Comparison of ENCODE assay signal across 8 mouse cellular contexts in the genomic region with DNA sequence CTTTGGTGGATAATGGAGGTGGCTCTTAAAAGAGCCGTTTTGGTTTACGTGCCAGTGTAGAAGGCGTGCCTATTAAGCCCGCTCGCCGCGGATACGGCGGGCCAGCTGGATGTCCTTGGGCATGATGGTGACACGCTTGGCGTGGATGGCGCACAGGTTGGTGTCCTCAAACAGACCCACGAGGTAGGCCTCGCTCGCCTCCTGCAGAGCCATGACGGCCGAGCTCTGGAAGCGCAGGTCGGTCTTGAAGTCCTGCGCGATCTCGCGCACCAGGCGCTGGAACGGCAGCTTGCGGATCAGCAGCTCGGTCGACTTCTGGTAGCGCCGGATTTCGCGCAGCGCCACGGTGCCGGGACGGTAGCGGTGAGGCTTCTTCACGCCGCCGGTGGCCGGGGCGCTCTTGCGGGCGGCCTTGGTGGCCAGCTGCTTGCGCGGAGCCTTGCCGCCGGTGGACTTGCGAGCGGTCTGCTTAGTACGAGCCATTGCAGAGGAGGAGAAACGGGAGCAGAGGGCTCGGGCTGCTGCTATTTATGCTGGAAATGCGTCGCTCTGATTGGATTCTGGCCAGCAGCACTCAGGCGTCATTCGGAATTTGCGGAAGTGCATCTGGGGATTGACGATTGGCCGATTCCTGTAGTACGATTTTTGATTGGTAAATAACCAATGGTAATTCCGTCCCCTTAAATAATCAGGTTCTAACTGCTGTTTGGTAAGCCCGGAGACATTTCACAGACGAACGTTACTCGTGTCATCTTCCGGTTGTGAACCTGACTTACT. TPM values are rescaled to one million over a fixed set of nuclear protein-coding genes. Genes with fewer than 3 reads are reported as not detected.
A peak's percentile ranks its signal among the peaks of the same experiment; 100 is the strongest.
DNase-seq lines count a peak whose midpoint lies in the region; ATAC-seq lines count a peak whose summit lies in the region.
"Not testable (repeated sequence)": the region's sequence is repeated elsewhere in the genome, so short reads cannot be mapped to it uniquely, and the experiment has no call there.

A gene (minus strand): TSS at position 487 of the 777 bp plus-strand sequence.

- ATAC-seq in inflammation-experienced regulatory T-cells, adult 6 months, result peak; percentile 96
- ATAC-seq in megakaryocyte-erythroid progenitor cell, adult 5-6 weeks (replicated peaks; ENCODE audit: low FRiP score, low TSS enrichment, poor library complexity, severe bottlenecking), result peak; percentile 84

- intact Hi-C loops in gastrocnemius, postnatal 14 days (cut with DNase I; ENCODE audit: low total_unique reads); left cerebral cortex, postnatal 10 days (cut with DNase I): not testable (repeated sequence)

- DNase-seq in adrenal gland, adult (ENCODE audit: inconsistent age in 2 of 2, low spot score in 1 of 2), result peak; percentile 95 to 98
- peak; percentile 97 for DNase-seq in embryo, embryonic 10.5 days (ENCODE audit: low spot score)
- peak; percentile 90 for DNase-seq in gastrocnemius, postnatal 14 days
- DNase-seq in left cerebral cortex, postnatal 10 days (ENCODE audit: extremely low spot score in 1 of 2, low spot score in 2 of 2), result peak; percentile 95 to 98
- DNase-seq in right cerebral cortex, postnatal 25 days, result peak; percentile 93
- DNase-seq in urinary bladder, postnatal 4 days (ENCODE audit: low spot score in 2 of 2), result peak; percentile 92 to 94

RNA-seq across cellular contexts. Expression of the gene that starts here (rescaled TPM):
- total RNA-seq in gastrocnemius, postnatal 14 days (2021), result 10 to 100 TPM; 54.8 to 55.8 TPM
- polyA plus RNA-seq in inflammation-experienced regulatory T-cells, adult 6 months (2017; shearing (Covaris generic)), result 1 to 10 TPM in 2 of 3 experiments, under 1 TPM in 1; 0.89 to 4.0 (median 4.0) TPM
- total RNA-seq in left cerebral cortex, postnatal 10 days (2021), result 10 to 100 TPM; 65.0 to 81.2 TPM
- 124 and 193 TPM in 2 replicates for total RNA-seq in megakaryocyte-erythroid progenitor cell, adult 5-6 weeks (2014; fragmentation: Nextera tagmentation)
- 254 and 322 TPM in 2 replicates for total RNA-seq in megakaryocyte-erythroid progenitor cell, adult 5-6 weeks (2017)

Comparison
In these comparisons a context has a peak if more than half of its experiments do, and no peak if none do; other contexts are left out.
1. Peak in every context shown above with its lines: DNase-seq and ATAC-seq.